Mouse (Mus musculus) brain, embryonic 14.5 days (tissue): ENCODE data around the gene Thsd4.

ENCODE experiments used
- CTCF ChIP-seq: fragments of 200-500 bp; IDR thresholded peaks from 2 replicates; pipeline ENCODE4 v1.5.1; 2012; ENCODE audit warnings: inconsistent platforms, mild to moderate bottlenecking, moderate library complexity, borderline replicate concordance; ENCODE audit not compliant: insufficient read depth, insufficient read length; ENCODE audit errors: extremely low read depth
- POLR2A ChIP-seq: fragments of 200-500 bp; IDR thresholded peaks from 2 replicates; pipeline ENCODE4 v1.6.1; 2012; ENCODE audit warnings: mild to moderate bottlenecking, inconsistent platforms, borderline replicate concordance; ENCODE audit not compliant: poor library complexity, insufficient read depth, insufficient read length, severe bottlenecking; ENCODE audit errors: extremely low read depth

DNA sequence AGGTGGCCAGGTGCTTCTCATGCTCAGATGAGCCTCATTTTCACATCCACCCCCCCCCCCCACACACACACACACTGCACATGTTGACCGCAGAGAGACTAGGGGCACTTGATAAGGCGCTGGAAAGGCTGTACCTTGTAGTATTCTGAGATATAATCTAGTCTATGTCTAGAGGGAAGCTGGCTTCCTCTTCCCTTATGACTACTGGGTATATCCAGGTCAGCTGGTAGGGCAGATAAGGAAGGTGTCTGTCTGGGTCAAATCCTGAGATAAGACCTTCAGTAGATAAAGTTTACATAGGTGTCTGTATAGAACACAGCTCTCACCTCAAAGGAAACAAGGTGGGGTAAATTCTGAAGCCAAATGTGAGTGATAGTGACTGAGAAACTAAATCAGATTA, 24.3 kb upstream of the Thsd4 start:
- TF ChIP-seq POLR2A (no peak), CTCF (no peak)
